Mouse (Mus musculus) CH12.LX (cell line): Measurements from ENCODE around the gene Slc17a4. TPM values are rescaled to one million over a fixed set of nuclear protein-coding genes. Genes with fewer than 3 reads are reported as not detected.

Source experiments
- DNase-seq: peaks from one replicate; pipeline ENCODE4 v3.0.0-alpha.2; 2013; ENCODE audit errors: extremely low read depth
- H3K27ac ChIP-seq: 2 replicates; pipeline ENCODE4 v1.5.1; 2012; ENCODE audit warnings: low read depth, mild to moderate bottlenecking, control low read depth, moderate library complexity; ENCODE audit not compliant: insufficient read depth
- H3K27me3 ChIP-seq: replicated peaks from 2 replicates; pipeline ENCODE3; 2012; ENCODE audit warnings: inconsistent platforms
- H3K36me3 ChIP-seq, 2 experiments: replicated peaks in 1 of 2; 2 replicates each; pipeline versions ENCODE3 to v1.6.1; 2012; ENCODE audit warnings: inconsistent platforms in 1 of 2, low read length in 1 of 2, mild to moderate bottlenecking in 1 of 2, mixed read lengths in 1 of 2, moderate library complexity in 1 of 2; ENCODE audit not compliant: control insufficient read depth in 1 of 2, insufficient read depth in 1 of 2
- H3K4me1 ChIP-seq, 2 experiments: 2 replicates each; pipeline ENCODE4 v1.6.1; 2012; ENCODE audit warnings: inconsistent platforms in 1 of 2, moderate library complexity in 1 of 2; ENCODE audit not compliant: insufficient read depth in 2 of 2, control insufficient read depth in 1 of 2
- H3K4me2 ChIP-seq: 2 replicates; pipeline ENCODE4 v1.6.1; 2012; ENCODE audit warnings: low read depth, mild to moderate bottlenecking, control low read depth; ENCODE audit not compliant: poor library complexity, insufficient read depth, severe bottlenecking
- H3K4me3 ChIP-seq, 3 experiments: fragments of 150-350 bp in 1 of 3; sonication (generic) in 1 of 3; replicated peaks in 1 of 3; 2 replicates each; pipeline versions ENCODE3 to v1.5.1; 2011 to 2012; ENCODE audit warnings: low read depth in 2 of 3, low read length in 2 of 3, mild to moderate bottlenecking in 2 of 3, moderate library complexity in 2 of 3, control low read depth in 1 of 3, improper control_type of control experiment in 1 of 3, inconsistent platforms in 1 of 3, mixed read lengths in 1 of 3; ENCODE audit not compliant: poor library complexity in 1 of 3
- H3K79me2 ChIP-seq: replicated peaks from 2 replicates; pipeline ENCODE4 v1.6.1; 2012; ENCODE audit warnings: mild to moderate bottlenecking, moderate library complexity; ENCODE audit not compliant: control insufficient read depth, poor library complexity, insufficient read depth, severe bottlenecking; ENCODE audit errors: extremely low read depth
- H3K9ac ChIP-seq: 2 replicates; pipeline ENCODE4 v1.6.1; 2012; ENCODE audit warnings: low read depth, mild to moderate bottlenecking, control low read depth, moderate library complexity; ENCODE audit not compliant: insufficient read depth
- H3K9me3 ChIP-seq: replicated peaks from 2 replicates; pipeline ENCODE3; 2012; ENCODE audit warnings: low read length, inconsistent platforms, mixed read lengths
- BHLHE40 ChIP-seq: IDR thresholded peaks from 2 replicates; pipeline ENCODE4 v1.6.1; 2011; ENCODE audit warnings: mild to moderate bottlenecking, low read depth, low read length, improper control_type of control experiment
- CHD2 ChIP-seq: IDR thresholded peaks from 2 replicates; pipeline ENCODE4 v1.6.1; 2011; ENCODE audit warnings: low read length, improper control_type of control experiment
- CTCF ChIP-seq, 2 experiments: IDR thresholded peaks in 1 of 2; conservative IDR thresholded peaks in 1 of 2; 2 replicates each; pipeline ENCODE4 v1.5.1; 2011 to 2012; ENCODE audit warnings: low read depth in 2 of 2, low read length in 2 of 2, improper control_type of control experiment in 1 of 2, inconsistent platforms in 1 of 2, mild to moderate bottlenecking in 1 of 2, moderate library complexity in 1 of 2
- GABPA ChIP-seq: IDR thresholded peaks from 2 replicates; pipeline ENCODE4 v1.6.1; 2012; ENCODE audit warnings: low read depth, low read length, improper control_type of control experiment, inconsistent platforms; ENCODE audit not compliant: insufficient replicate concordance
- HCFC1 ChIP-seq: IDR thresholded peaks from 2 replicates; pipeline ENCODE4 v1.6.1; 2012; ENCODE audit warnings: low read depth, mild to moderate bottlenecking, inconsistent platforms, low read length, improper control_type of control experiment
- JUN ChIP-seq: IDR thresholded peaks from 2 replicates; pipeline ENCODE4 v1.6.1; 2011; ENCODE audit warnings: low read depth, mild to moderate bottlenecking, low read length, improper control_type of control experiment, moderate library complexity; ENCODE audit not compliant: insufficient read depth
- MAZ ChIP-seq: IDR thresholded peaks from 2 replicates; pipeline ENCODE4 v1.6.1; 2012; ENCODE audit warnings: low read depth, mild to moderate bottlenecking, inconsistent platforms, low read length, improper control_type of control experiment, moderate library complexity
- MEF2A ChIP-seq: IDR thresholded peaks from 2 replicates; pipeline ENCODE4 v1.6.1; 2014; ENCODE audit warnings: low read depth, mild to moderate bottlenecking, inconsistent platforms, low read length, improper control_type of control experiment, borderline replicate concordance
- MXI1 ChIP-seq: IDR thresholded peaks from 2 replicates; pipeline ENCODE4 v1.6.1; 2011; ENCODE audit warnings: mild to moderate bottlenecking, low read depth, low read length, improper control_type of control experiment
- PAX5 ChIP-seq: IDR thresholded peaks from 2 replicates; pipeline ENCODE4 v1.6.1; 2012; ENCODE audit warnings: low read length, inconsistent platforms, mixed read lengths
- RAD21 ChIP-seq: IDR thresholded peaks from 2 replicates; pipeline ENCODE4 v1.6.1; 2011; ENCODE audit warnings: low read depth, mild to moderate bottlenecking, low read length, improper control_type of control experiment, moderate library complexity
- RCOR1 ChIP-seq: conservative IDR thresholded peaks from 2 replicates; pipeline ENCODE4 v1.6.1; 2012; ENCODE audit warnings: low read depth, mild to moderate bottlenecking, inconsistent platforms, low read length, improper control_type of control experiment
- SIN3A ChIP-seq: IDR thresholded peaks from 2 replicates; pipeline ENCODE4 v1.6.1; 2012; ENCODE audit warnings: low read length, improper control_type of control experiment, inconsistent platforms
- TCF12 ChIP-seq: IDR thresholded peaks from 2 replicates; pipeline ENCODE4 v1.6.1; 2014; ENCODE audit warnings: low read depth, mild to moderate bottlenecking, inconsistent platforms, low read length, improper control_type of control experiment
- USF2 ChIP-seq: conservative IDR thresholded peaks from 2 replicates; pipeline ENCODE4 v1.6.1; 2011; ENCODE audit warnings: low read depth, low read length, improper control_type of control experiment
- ZKSCAN1 ChIP-seq: IDR thresholded peaks from 2 replicates; pipeline ENCODE4 v1.6.1; 2012; ENCODE audit warnings: low read depth, inconsistent platforms, low read length, improper control_type of control experiment, borderline replicate concordance
- ZNF384 ChIP-seq: IDR thresholded peaks from 2 replicates; pipeline ENCODE4 v1.6.1; 2012; ENCODE audit warnings: low read depth, low read length, improper control_type of control experiment, inconsistent platforms
- dilution Hi-C: fragments of 300-500 bp; cut with MboI; formaldehyde crosslinking; loops from 2 replicates; pipeline ENCODE4 v1.14.3; 2020; ENCODE audit warnings: low sequenced_read_pairs; ENCODE audit not compliant: extremely low pct_unique_long_range_greater_than_20kb, extremely low pct_ligation_motif_present
- in situ Hi-C: fragments of 300-500 bp; cut with MboI; formaldehyde crosslinking; loops from 3 replicates; pipeline ENCODE4 v1.14.3; 2019; ENCODE audit warnings: low sequenced_read_pairs, low pct_ligation_motif_present, low pct_unique_long_range_greater_than_20kb, mixed read lengths
- polyA plus RNA-seq: library from polyadenylated mRNA; unstranded; fragments of >175 nt; gene quantifications from 2 replicates; pipeline ENCODE4 v1.2.1, GENCODE M21; 2012; ENCODE audit warnings: low read depth; ENCODE audit not compliant: insufficient read length
- total RNA-seq, 2 experiments: library from RNA; depleted of rRNA; stranded (reverse); fragments of 300-350 nt in 1 of 2; fragments of >200 nt in 1 of 2; gene quantifications; 2 replicates each; pipeline ENCODE4 v1.2.3; 2012 to 2014

Slc17a4 gene
- total and polyA plus RNA-seq, 3 experiments, result 0.08 to 0.37 (median 0.35) TPM

DNA sequence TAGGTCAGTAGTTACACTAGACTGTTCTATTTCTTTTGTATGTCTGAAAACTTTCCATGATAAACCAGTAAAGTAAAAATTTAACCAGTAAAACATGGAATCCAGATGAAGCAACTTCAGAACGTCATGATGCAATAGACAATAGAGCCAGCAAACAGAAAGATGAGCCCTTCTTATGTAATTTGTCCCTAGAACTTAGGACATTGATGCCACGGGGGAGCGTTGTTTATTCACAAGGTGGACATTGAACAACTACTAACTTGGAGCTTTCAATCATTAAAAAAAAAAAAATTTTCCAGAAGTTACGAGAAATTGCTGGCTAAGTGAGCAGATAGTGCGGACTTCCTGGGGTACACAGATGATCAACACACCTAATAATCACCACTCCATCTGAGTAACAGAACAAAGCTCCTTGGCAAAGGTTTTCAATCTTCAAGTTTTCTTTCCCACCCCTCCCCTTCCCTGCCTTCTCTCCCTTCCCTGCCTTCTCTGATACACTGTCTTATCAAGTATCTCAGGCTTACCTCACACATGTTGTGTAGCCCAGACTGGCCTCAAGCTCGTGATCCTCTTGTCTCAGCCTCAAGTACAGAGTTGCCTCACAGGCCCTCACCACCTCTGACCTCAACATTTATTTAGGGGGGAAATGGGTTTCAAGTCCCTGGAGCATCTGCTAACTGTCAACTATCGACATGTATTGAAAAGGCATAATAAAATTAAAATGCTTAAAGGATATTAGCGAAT, 45.8 kb downstream of the Slc17a4 start:
- Histone ChIP-seq H3K4me2 (no peak overlapping the region), H3K9ac (no peak overlapping the region), H3K79me2 (no peaks in the 10 kb centered on the region), H3K27ac (no peak overlapping the region), H3K4me3 (no peak overlapping the region), H3K27me3 (no peaks in the 10 kb centered on the region), H3K9me3 (no peaks in the 10 kb centered on the region), H3K4me1 (0 out of 4 replicates have a peak, but pooled peaks cover 0 to 2% of the 10 kb centered on the region in 2 experiments), H3K36me3 (no peaks in the 10 kb centered on the region)
- no peak for TF ChIP-seq USF2
- no peak for TF ChIP-seq HCFC1
- TF ChIP-seq TCF12, result no peak
- TF ChIP-seq SIN3A, result no peak
- no peak for TF ChIP-seq BHLHE40
- TF ChIP-seq GABPA, result no peak
- dilution Hi-C loops, result no loop called here
- in situ Hi-C loops, result no loop called here
- no peak for DNase-seq

DNA sequence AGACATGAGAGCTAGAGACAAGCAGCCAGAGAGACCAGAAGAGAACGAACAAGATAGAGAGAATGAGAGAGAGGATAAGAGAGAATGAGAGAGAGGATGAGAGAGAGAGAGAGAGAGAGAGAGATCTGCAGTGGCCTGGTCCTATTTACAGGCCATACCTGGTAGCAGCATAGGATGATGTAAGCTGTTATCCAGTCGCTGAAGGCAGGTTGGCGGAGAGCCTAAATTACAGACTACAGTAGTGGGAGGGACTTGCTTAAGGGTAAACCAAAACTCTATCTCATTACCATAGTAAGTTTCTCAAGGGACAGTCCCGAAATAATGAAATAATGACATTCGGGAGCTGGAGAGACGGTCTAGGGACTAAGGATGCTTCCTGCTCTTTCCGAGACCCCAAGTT, 47.4 kb downstream of the Slc17a4 start, which contains the start of gene Slc17a1:
Gene Slc17a1, plus strand, starts transcription at position 346 of the 400 bp plus-strand sequence.
- no peak within 1 kb of the TSS for H3K4me3 ChIP-seq
- in situ Hi-C loops, result no loop called here
- H3K9me3 ChIP-seq, result no peaks in the 10 kb centered on the region
- H3K4me2 ChIP-seq, result peak within 1 kb of the TSS; percentile 40; the same call in 1 of the 2 replicates
- no peaks in the 10 kb centered on the region for H3K36me3 ChIP-seq
- H3K27ac ChIP-seq, result no peak within 1 kb of the TSS
- H3K27me3 ChIP-seq, result no peaks in the 10 kb centered on the region
- no peak within 1 kb of the TSS for H3K9ac ChIP-seq
- dilution Hi-C loops, result no loop called here
- no peaks in the 10 kb centered on the region for H3K79me2 ChIP-seq
- TF ChIP-seq MAZ (no peak), JUN (no peak), MEF2A (no peak), ZNF384 (no peak), PAX5 (no peak), RAD21 (no peak), TCF12 (no peak), CHD2 (no peak), RCOR1 (no peak), CTCF (conservative IDR thresholded peaks at IDR 0.05 in 1 of 2, IDR thresholded peaks at IDR 0.05 in 1 of 2; ENCODE audit: low read depth in 2 of 2, low read length in 2 of 2) (no peak), ZKSCAN1 (no peak), MXI1 (no peak)
- 0 out of 4 replicates have a peak, but pooled peaks cover 0 to 2% of the 10 kb centered on the region in 2 experiments for H3K4me1 ChIP-seq
- DNase-seq, result no peak
